8 mouse cellular contexts compared by ENCODE assay signal in genomic region chr6:86822285-86823050, GRCm38 (mm10). TPM values are rescaled to one million over a fixed set of nuclear protein-coding genes. Genes with fewer than 3 reads are reported as not detected.
DNase-seq lines count a peak whose midpoint lies in the region; ATAC-seq and TF ChIP-seq lines count a peak whose summit lies in the region.

No protein-coding gene starts in this region.

- DNase-seq in R1 (ENCODE audit: low read depth, low spot score), result peak; percentile 94
- DNase-seq in cerebellum, adult 9-11 months, result peak; percentile 96
- DNase-seq in gastrocnemius, adult 2 months, result peak; percentile 51
- peak; percentile 86 to 91 for DNase-seq in left cerebral cortex, adult 18-20 months (ENCODE audit: low spot score in 2 of 2)
- peak; percentile 30 for DNase-seq in lung, postnatal 14 days
- peak; percentile 94 for DNase-seq in right cerebral cortex, adult 18-20 months
- no peak for DNase-seq in urinary bladder, postnatal 10 days (ENCODE audit: low spot score)

- peak overlapping the region; percentile 83 for H3K27ac ChIP-seq in gastrocnemius, adult 2 months
- no peak overlapping the region for H3K27ac ChIP-seq in hindbrain, embryonic 16.5 days (ENCODE audit: low read depth, low read length)

- H3K27me3 ChIP-seq in hindbrain, embryonic 16.5 days (replicated peaks; ENCODE audit: control insufficient read depth, insufficient read depth, low read length), result no peaks in the 10 kb centered on the region

- no peaks in the 10 kb centered on the region for H3K36me3 ChIP-seq in hindbrain, embryonic 16.5 days (ENCODE audit: control insufficient read depth, insufficient read depth, low read length)

- 5% methylated on average over 19 of the region's 19 CpGs for WGBS in hindbrain, embryonic 16.5 days

- H3K9me3 ChIP-seq in hindbrain, embryonic 16.5 days (ENCODE audit: control insufficient read depth, low read length), result no peaks in the 10 kb centered on the region

- peak; percentile 71 for ATAC-seq in hindbrain, embryonic 16.5 days

- H3K4me2 ChIP-seq in hindbrain, embryonic 16.5 days (ENCODE audit: low read length), result peak overlapping the region; percentile 60

- intact Hi-C loops in gastrocnemius, adult 2 months (cut with DNase I), result no loop called here

- H3K4me3 ChIP-seq in gastrocnemius, adult 2 months, result peak overlapping the region; percentile 72
- H3K4me3 ChIP-seq in hindbrain, embryonic 16.5 days (ENCODE audit: low read length), result peak overlapping the region; percentile 30

- TF ChIP-seq CTCF in gastrocnemius, adult 2 months (IDR thresholded peaks at IDR 0.05), result no peak

- peak overlapping the region; percentile 52 for H3K9ac ChIP-seq in hindbrain, embryonic 16.5 days (ENCODE audit: low read depth, low read length)

- H3K4me1 ChIP-seq in hindbrain, embryonic 16.5 days (ENCODE audit: control insufficient read depth, insufficient read depth, low read depth, low read length), result no peaks in the 10 kb centered on the region; the same call in 1 of the 2 replicates

RNA-seq across cellular contexts. Expression of gene Aak1, which starts 26.8 kb away (rescaled TPM):
- 10 to 100 TPM; 32.0 to 44.5 TPM for total RNA-seq in gastrocnemius, adult 2 months (2021)
- 39.1 and 40.2 TPM in 2 replicates for polyA plus RNA-seq in hindbrain, embryonic 16.5 days (2015; fragmentation: Nextera tagmentation; extraction: Ambion mirVana)
- 100 to 1,000 TPM; 406 to 417 TPM for total RNA-seq in left cerebral cortex, adult 18-20 months (2021)

RNA-seq across cellular contexts. Expression of gene Anxa4, which starts 29.1 kb away (rescaled TPM):
- total RNA-seq in gastrocnemius, adult 2 months (2021), result 10 to 100 TPM; 18.7 to 21.4 TPM
- polyA plus RNA-seq in hindbrain, embryonic 16.5 days (2015; fragmentation: Nextera tagmentation; extraction: Ambion mirVana), result 6.3 and 7.4 TPM in 2 replicates
- 10 to 100 TPM in 1 of 2 experiments, 1 to 10 TPM in 1; 9.6 to 10.2 TPM for total RNA-seq in left cerebral cortex, adult 18-20 months (2021)

Comparison
In these comparisons a context has a peak if more than half of its experiments do, and no peak if none do; other contexts are left out.
1. RNA of gene Aak1, which starts 26.8 kb away (total RNA-seq): 406 to 417 TPM in left cerebral cortex, adult 18-20 months; 32.0 to 44.5 TPM in gastrocnemius, adult 2 months; every median in the first group is over 4 times any median in the second.